Mouse (Mus musculus) hindbrain, postnatal 0 days (tissue): ENCODE data around the gene Hipk1. TPM values are rescaled to one million over a fixed set of nuclear protein-coding genes. Genes with fewer than 3 reads are reported as not detected.

Source experiments
- ATAC-seq: fragments of 200-750 bp; cut with Nextera tagmentation; 2 replicates; pipeline ENCODE4 v1.8.0; 2017; ENCODE audit warnings: mild to moderate bottlenecking, moderate TSS enrichment, moderate library complexity
- DNase-seq: peaks from one replicate; pipeline ENCODE4 v3.0.0-alpha.2; 2015; ENCODE audit warnings: low spot score
- H3K27ac ChIP-seq: fragments of 300-500 bp; sonication (generic); 2 replicates; pipeline ENCODE4 v1.5.1; 2014; ENCODE audit warnings: mild to moderate bottlenecking
- H3K27me3 ChIP-seq: fragments of 300-500 bp; sonication (generic); 2 replicates; pipeline ENCODE4 v1.6.1; 2014; ENCODE audit warnings: low read length, mixed read lengths; ENCODE audit not compliant: insufficient read depth
- H3K36me3 ChIP-seq: fragments of 300-500 bp; sonication (generic); 2 replicates; pipeline ENCODE4 v1.6.1; 2014; ENCODE audit warnings: low read length, mixed read lengths; ENCODE audit not compliant: insufficient read depth
- H3K4me1 ChIP-seq: fragments of 300-500 bp; sonication (generic); 2 replicates; pipeline ENCODE4 v1.6.1; 2014; ENCODE audit warnings: antibody characterized with exemption, low read length, mixed read lengths; ENCODE audit not compliant: insufficient read depth
- H3K4me2 ChIP-seq: fragments of 300-500 bp; sonication (generic); 2 replicates; pipeline ENCODE4 v1.6.1; 2014; ENCODE audit warnings: low read depth, mild to moderate bottlenecking, low read length, moderate library complexity, mixed read lengths
- H3K4me3 ChIP-seq: fragments of 300-500 bp; sonication (generic); 2 replicates; pipeline ENCODE4 v1.5.1; 2014; ENCODE audit warnings: low read length
- H3K9ac ChIP-seq: fragments of 300-500 bp; sonication (generic); replicated peaks from 2 replicates; pipeline ENCODE4 v1.6.1; 2014; ENCODE audit warnings: mild to moderate bottlenecking, low read length, moderate library complexity, mixed read lengths
- H3K9me3 ChIP-seq: fragments of 300-500 bp; sonication (generic); 2 replicates; pipeline ENCODE4 v1.6.1; 2016; ENCODE audit warnings: low read length, mixed read lengths
- CTCF ChIP-seq: IDR thresholded peaks from 2 replicates; pipeline ENCODE4 v1.5.1; 2016; ENCODE audit warnings: antibody characterized with exemption, control low read depth, low read depth
- WGBS: fragments of 180-500 bp; shearing (Covaris S2); extraction: QIAGEN DNeasy Blood & Tissue Kit; methylation state at CpG from one replicate; pipeline ENCODE4 v1.1.7; 2014; 5-methylcytosine and 5-hydroxymethylcytosine counted together
- polyA plus RNA-seq: library from polyadenylated mRNA; unstranded; fragments of >200 nt; fragmentation: Nextera tagmentation; extraction: Ambion mirVana; gene quantifications from 2 replicates; pipeline ENCODE4 v1.2.1, GENCODE M21; 2015
- total RNA-seq: library from RNA; depleted of rRNA; stranded (reverse); fragments of >200 nt; gene quantifications from 2 replicates; pipeline ENCODE4 v1.2.3, GENCODE M21; 2014

The Hipk1 gene
- total and polyA plus RNA-seq, 2 experiments from 2014 or later, result 8.1 to 59.3 TPM

DNA sequence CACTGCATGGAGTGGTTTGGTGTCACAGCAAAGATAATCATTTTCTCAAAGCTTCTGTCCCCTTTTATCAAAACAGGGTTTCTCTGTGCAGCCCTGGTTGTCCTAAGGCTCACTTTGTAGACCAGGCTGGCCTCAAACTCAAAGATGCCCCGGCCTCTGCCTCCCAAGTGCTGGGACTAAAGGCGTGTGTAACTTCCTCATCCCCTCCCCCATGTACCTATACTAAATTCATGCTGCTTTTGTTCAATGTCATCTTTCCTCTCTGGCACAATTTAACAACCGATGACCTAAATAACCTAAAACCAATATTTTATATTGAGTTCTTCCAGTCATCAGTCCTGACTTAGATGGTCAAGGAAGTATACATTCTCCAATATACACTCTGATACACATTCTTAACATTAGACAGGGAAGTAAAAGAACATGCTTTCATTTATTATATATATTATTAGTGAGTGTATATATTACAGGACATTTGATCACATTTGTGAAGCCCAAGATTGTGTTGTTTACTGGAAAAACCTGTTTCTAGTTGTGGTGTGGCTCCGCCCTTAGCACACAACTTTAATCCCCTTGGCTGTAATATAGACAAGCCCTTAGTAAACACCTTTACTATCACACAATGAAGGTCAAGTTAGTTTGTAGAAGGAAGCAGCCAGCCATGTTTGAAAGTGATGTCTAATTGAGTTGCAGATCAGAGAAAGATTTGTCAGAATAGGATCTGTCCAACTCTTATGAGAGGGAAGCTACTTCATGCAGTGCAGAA lies 8.3 kb downstream of the Hipk1 start:
- 89% methylated on average over 4 of the region's 4 CpGs for WGBS

DNA sequence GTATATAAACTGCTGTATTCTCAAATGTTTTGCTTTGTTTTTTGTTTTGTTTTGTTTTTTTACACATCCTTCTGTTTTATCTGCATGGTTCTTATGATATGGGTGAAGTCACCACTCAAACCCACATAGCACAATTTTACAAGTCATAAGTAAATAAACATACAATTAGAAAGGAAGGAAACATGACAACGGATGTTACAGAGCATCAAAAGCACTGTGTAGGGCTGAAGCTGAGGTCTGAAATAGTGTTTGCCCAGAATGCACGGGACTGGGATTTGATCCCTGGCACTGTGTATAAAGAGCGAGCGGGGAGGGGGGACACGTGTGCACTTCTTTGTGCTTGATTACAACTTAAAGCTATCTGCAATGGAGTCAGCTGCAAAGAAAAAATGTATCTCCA lies 10.6 kb downstream of the Hipk1 start:
- ATAC-seq, result no peak
- Histone ChIP-seq H3K4me1 (no peaks in the 10 kb centered on the region), H3K9ac (no peak overlapping the region), H3K4me3 (no peak overlapping the region), H3K27me3 (no peaks in the 10 kb centered on the region), H3K4me2 (no peak overlapping the region), H3K36me3 (no peaks in the 10 kb centered on the region), H3K27ac (no peak overlapping the region), H3K9me3 (no peaks in the 10 kb centered on the region)
- DNase-seq, result no peak
- TF ChIP-seq CTCF, result no peak
- WGBS, result 75% methylated on average over 5 of the region's 5 CpGs

More for the DNA sequence above, 8.3 kb downstream of the Hipk1 start:
- Histone ChIP-seq H3K27ac (no peak overlapping the region), H3K4me2 (no peak overlapping the region), H3K4me1 (no peaks in the 10 kb centered on the region), H3K36me3 (no peaks in the 10 kb centered on the region), H3K27me3 (no peaks in the 10 kb centered on the region), H3K9me3 (no peaks in the 10 kb centered on the region), H3K9ac (no peak overlapping the region), H3K4me3 (no peak overlapping the region)
- ATAC-seq (no peak), DNase-seq (no peak)
- TF ChIP-seq CTCF, result no peak

DNA sequence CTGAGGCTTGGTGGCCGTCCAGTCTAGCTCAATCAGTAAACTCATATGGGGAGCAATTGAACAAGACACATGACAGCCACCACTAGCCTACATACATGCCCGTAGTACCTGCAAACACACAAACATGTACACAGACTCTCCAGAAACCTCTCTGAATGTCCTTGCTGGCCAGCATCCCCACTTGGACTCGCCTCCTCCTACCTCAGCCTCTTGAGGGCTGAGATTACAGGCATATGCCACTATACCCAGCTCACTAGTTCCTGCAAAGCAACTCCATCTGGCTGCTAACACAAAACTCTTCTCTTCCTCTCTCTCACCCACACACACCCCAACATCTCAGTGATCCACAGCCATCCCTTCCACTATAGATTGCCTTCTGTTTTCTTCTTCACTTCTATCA lies 11.1 kb downstream of the Hipk1 start:
- no peak for ATAC-seq

DNA sequence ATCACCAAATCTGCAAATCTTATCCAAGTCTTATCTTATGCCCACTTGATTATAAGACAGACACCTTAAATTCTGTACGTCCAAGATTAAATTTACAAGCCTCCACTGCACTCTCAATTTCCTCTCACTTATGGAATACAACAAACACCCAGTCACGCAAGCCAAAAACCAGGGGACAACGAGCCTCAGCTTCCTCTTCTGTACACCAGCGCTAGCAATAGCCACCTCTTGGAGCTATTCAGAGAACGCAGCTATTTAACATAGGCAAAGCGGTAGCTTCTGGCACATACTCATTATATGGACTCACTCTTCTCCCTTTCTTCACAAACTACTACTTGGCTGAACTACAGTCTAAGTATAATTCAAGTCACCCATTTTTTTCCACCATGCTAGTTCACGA lies 12.2 kb downstream of the Hipk1 start:
- 70% methylated on average over 7 of the region's 7 CpGs for WGBS
- H3K27ac ChIP-seq, result no peak overlapping the region
- no peak overlapping the region for H3K4me3 ChIP-seq
- no peak for TF ChIP-seq CTCF
- ATAC-seq, result no peak
- H3K4me2 ChIP-seq, result no peak overlapping the region
- no peaks in the 10 kb centered on the region for H3K27me3 ChIP-seq
- 0 out of 2 replicates have a peak, but pooled peaks cover 3% of the 10 kb centered on the region for H3K36me3 ChIP-seq
- no peaks in the 10 kb centered on the region for H3K9me3 ChIP-seq
- no peak for DNase-seq
- no peaks in the 10 kb centered on the region for H3K4me1 ChIP-seq
- no peak overlapping the region for H3K9ac ChIP-seq

More for the DNA sequence above, 11.1 kb downstream of the Hipk1 start:
- no peak overlapping the region for H3K27ac ChIP-seq
- no peak overlapping the region for H3K4me2 ChIP-seq
- H3K36me3 ChIP-seq, result 0 out of 2 replicates have a peak, but pooled peaks cover 3% of the 10 kb centered on the region
- no peak overlapping the region for H3K9ac ChIP-seq
- DNase-seq, result no peak
- no peak for TF ChIP-seq CTCF
- no peaks in the 10 kb centered on the region for H3K4me1 ChIP-seq
- no peaks in the 10 kb centered on the region for H3K9me3 ChIP-seq
- no peaks in the 10 kb centered on the region for H3K27me3 ChIP-seq
- 93% methylated on average over 3 of the region's 3 CpGs for WGBS
- H3K4me3 ChIP-seq, result no peak overlapping the region

DNA sequence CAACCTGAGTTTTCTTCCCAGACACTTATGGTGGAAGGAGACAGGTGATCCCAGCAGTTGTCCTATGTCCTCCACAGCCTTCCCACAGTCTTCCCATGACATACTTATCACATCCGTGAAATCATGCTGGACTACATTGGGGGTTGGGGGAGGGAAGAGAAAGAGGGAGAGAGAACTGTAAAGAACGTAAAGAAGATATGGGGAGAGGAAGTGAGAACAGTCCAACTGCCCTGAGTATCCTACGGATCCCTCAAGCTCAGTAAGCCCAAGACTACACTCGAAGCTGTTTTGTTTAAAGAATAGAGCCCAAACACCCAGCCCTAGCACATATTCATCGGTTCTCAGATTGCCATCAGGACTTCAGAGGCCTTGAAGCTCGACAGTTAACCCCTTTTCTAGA lies 12.7 kb downstream of the Hipk1 start:
- no peak overlapping the region for H3K4me3 ChIP-seq
- H3K27me3 ChIP-seq, result no peaks in the 10 kb centered on the region
- 0 out of 2 replicates have a peak, but pooled peaks cover 3% of the 10 kb centered on the region for H3K36me3 ChIP-seq
- TF ChIP-seq CTCF, result no peak
- 86% methylated on average over 6 of the region's 6 CpGs for WGBS
- no peak overlapping the region for H3K27ac ChIP-seq
- ATAC-seq, result no peak
- DNase-seq, result no peak
- H3K9me3 ChIP-seq, result no peaks in the 10 kb centered on the region
- H3K9ac ChIP-seq, result no peak overlapping the region
- H3K4me2 ChIP-seq, result no peak overlapping the region
- no peaks in the 10 kb centered on the region for H3K4me1 ChIP-seq

DNA sequence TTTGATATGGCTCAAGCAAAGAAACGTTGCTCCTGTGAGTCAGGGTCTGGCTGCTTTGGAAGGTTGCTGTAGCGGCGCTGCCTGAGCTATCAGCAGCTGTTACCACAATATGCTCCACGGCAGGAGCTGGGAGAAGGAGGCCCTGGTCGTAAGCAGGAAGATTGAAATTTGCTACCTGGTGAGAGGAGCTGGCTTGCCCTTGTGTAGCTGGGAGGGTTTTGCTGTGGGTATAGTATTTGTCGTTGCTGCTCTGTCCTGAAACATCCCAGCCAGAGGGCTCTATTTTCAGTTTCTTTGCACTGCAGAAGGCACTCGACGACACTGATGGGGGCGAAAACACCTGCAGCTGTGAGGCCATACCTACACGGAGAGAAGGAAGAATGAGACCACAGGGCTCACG lies 13.4 kb downstream of the Hipk1 start:
- H3K27me3 ChIP-seq, result no peaks in the 10 kb centered on the region
- H3K4me2 ChIP-seq, result no peak overlapping the region
- no peak for TF ChIP-seq CTCF
- WGBS, result 82% methylated on average over 11 of the region's 11 CpGs
- no peak overlapping the region for H3K4me3 ChIP-seq
- H3K9me3 ChIP-seq, result no peaks in the 10 kb centered on the region
- DNase-seq, result no peak
- ATAC-seq, result no peak
- no peaks in the 10 kb centered on the region for H3K4me1 ChIP-seq
- H3K9ac ChIP-seq, result no peak overlapping the region
- no peak overlapping the region for H3K27ac ChIP-seq
- H3K36me3 ChIP-seq, result 0 out of 2 replicates have a peak, but pooled peaks cover 3% of the 10 kb centered on the region

DNA sequence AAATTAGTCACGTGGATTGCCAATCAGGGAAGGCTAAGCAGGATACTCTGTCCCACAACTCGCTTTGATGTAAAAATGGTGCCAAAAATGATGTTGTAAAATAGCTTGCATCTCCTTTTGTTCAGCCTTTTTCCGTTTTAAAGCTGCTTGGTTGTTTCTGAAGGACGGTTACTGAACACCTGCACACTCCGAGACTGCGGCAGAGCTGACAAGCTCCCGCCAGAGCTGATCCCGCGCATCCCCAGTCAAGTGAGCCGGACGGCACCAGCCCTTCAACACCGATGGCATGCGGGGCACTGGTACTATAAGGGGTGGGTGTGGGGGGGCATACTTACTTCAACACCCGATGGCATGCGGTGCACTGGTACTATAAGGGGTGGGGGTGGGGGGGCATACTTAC lies 17.4 kb downstream of the Hipk1 start:
- 0 out of 2 replicates have a peak, but pooled peaks cover 4% of the 10 kb centered on the region for H3K4me1 ChIP-seq
- no peak for DNase-seq
- H3K4me3 ChIP-seq, result no peak overlapping the region
- H3K36me3 ChIP-seq, result 0 out of 2 replicates have a peak, but pooled peaks cover 3% of the 10 kb centered on the region
- no peak overlapping the region for H3K27ac ChIP-seq
- TF ChIP-seq CTCF, result no peak
- H3K4me2 ChIP-seq, result no peak overlapping the region
- no peak overlapping the region for H3K9ac ChIP-seq
- H3K9me3 ChIP-seq, result no peaks in the 10 kb centered on the region
- WGBS, result 82% methylated on average over 15 of the region's 15 CpGs
- no peaks in the 10 kb centered on the region for H3K27me3 ChIP-seq
- ATAC-seq, result no peak
